Mouse (Mus musculus) mature B cell (primary cell): ENCODE measurements around the gene Cyfip1.
"Not testable (repeated sequence)": the region's sequence is repeated elsewhere in the genome, so short reads cannot be mapped to it uniquely, and the experiment has no call there.

Experiments
- in situ Hi-C: fragments of 300-500 bp; cut with MboI; formaldehyde crosslinking; loops from 2 replicates; pipeline ENCODE4 v1.14.3; 2019

Cyfip1 gene

GRCm38 (mm10) chr7:55865044-55865443, 23.5 kb downstream of the Cyfip1 start:
- in situ Hi-C loops, result no loop called here

DNA sequence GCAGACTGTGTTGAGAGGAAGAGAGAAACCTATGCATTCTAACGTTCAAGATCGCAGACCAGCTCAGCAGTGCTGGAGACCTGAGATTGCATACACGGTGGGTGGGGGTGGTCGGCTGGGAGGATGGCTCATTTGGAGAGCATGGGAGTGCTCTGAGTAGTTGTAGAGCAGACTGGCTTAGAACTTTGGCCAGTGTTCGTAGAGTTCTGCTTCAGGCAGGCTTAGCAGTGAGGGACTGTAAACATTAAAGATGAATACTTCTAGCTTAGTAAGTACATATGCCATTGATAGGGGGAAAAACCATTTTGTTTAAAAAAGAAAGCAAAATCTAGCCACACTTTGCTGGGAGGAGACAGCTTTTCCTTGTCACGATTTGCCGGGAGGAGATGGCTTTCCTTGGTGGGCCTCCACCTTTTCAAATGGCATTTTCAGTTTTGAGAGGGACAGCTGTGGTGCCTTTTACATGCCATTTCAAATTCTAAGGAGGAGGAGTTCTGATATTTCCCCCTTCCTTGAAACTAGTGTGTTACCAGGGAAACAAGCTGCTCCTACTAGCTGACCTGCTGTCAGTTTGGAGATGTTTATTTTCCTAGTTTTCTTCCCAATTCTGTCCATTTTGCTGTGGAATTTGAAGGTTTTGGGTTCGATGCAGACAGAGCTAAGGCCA, 24.3 kb downstream of the Cyfip1 start:
- in situ Hi-C loops, result no loop called here

DNA sequence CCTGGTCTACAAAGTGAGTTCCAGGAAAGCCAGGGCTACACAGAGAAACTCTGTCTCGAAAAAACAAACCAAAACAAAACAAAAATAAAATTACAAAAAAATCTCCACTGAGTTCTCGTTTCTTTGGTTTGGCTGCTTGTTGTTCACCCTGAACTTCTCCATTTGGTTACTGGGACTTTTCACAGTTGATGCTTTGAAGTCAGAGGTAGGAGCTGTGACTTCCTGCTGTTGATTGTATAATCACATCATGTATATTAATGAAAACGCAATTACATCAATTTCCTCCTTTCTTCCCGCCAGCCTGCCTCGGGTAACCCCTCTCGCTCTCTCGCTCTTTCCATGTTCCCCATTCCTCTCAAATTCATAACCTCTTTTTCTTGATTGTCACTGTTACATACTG, 26.7 kb downstream of the Cyfip1 start:
- in situ Hi-C loops, result no loop called here

GRCm38 (mm10) chr7:55869220-55869619, 27.7 kb downstream of the Cyfip1 start:
- in situ Hi-C loops, result no loop called here

DNA sequence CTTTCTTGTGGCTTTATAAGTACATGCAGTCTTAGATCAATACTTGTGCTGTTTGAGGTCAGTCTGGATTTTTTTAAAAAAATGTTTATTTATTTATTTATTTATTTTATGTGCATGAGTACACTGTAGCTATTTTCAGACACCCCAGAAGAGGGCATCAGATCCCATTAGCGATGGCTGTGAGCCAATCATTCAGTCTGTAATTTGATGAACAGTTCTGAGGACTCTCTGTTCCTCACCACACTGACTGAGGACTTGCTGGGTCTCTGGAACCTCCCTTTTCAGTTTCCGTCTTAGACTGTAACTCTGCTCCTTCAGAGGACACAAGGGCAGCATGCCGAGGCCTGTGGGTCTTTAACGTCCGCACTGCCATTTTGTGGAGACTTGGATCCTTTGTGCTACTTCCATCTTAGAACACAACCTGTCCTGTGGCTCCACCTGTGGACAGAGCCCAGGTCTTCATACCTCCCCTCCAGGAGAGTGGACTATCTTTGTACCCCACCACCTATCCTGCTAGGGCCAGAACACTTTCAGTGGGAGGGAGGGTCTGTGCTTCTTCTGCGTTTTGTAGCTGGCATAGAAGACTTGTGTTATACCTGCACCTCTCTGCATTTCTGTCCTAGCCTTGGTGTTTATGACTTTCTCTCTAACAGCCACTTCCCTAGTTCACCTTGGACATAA, 28.9 kb downstream of the Cyfip1 start:
- in situ Hi-C loops, result no loop called here

DNA sequence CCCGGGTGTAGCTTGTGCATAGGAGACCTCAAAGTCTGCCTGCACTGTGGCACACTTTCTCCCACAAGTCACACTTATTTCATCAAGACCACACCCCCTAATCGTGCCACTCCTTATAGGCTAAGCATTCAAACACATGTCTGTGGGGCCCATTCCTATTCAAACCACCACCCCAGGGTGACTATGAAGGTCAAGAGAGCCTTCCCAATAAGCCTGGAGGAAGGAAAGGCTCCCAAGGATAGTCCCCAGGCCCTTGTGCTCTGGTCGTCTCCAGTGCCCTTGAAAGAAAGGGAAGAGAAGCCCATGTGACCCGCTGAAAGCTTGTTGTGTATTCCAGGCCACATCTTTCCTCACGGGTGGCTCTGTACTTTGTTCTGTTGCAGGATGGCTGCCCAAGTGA, 29.9 kb downstream of the Cyfip1 start:
- in situ Hi-C loops, result no loop called here

DNA sequence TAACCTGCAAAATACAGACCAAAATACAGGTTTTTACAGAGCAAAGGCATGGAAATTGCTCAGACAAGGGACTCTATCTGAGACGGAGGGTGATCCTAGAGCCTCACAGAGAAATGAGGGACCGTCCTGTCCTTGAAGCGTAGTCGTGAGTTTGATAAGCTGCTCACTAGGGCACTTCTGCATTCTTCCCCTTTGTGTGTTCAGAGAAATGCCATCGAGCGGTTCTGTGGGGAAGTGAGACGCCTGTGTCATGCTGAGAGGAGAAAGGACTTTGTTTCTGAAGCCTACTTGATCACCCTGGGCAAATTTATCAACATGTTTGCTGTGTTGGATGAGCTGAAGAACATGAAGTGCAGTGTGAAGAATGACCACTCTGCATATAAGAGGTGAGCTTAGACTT, 33.2 kb downstream of the Cyfip1 start:
- in situ Hi-C loops, result no loop called here

- in situ Hi-C loops, result no loop called here
Measured at GRCm38 (mm10) chr7:55877721-55878120, 36.2 kb downstream of the Cyfip1 start.

DNA sequence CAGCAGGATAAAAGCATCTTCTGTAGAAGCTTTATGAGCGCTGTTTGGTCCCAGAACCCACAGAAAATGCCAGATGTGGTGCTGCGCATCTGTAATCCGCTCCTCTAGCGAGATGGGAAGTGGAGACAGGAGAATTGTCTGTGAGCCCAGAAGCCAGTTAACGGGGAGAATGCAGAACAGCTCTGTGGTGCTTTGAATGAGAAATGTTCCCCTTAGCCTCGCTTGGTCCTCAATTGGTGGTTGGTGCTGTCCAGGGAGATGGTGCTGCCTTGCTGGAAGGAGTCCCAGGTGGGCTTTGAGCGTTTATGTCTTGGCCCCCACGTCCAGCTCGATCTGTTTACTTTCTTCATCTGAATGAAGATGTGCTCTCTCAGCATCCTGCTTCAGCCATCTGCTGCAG, 39.3 kb downstream of the Cyfip1 start:
- in situ Hi-C loops, result no loop called here

- in situ Hi-C loops, result no loop called here
Measured at GRCm38 (mm10) chr7:55888603-55889002, 47.1 kb downstream of the Cyfip1 start.

- in situ Hi-C loops, result no loop called here
Measured at GRCm38 (mm10) chr7:55889996-55890395, 48.5 kb downstream of the Cyfip1 start.

GRCm38 (mm10) chr7:55890731-55891130, 49.2 kb downstream of the Cyfip1 start:
- in situ Hi-C loops, result no loop called here

GRCm38 (mm10) chr7:55891797-55892196, 50.3 kb downstream of the Cyfip1 start:
- in situ Hi-C loops, result no loop called here

GRCm38 (mm10) chr7:55903766-55904165, 62.2 kb downstream of the Cyfip1 start:
- in situ Hi-C loops, result no loop called here

- in situ Hi-C loops, result no loop called here
Measured at GRCm38 (mm10) chr7:55905449-55905848, 63.9 kb downstream of the Cyfip1 start.

GRCm38 (mm10) chr7:55909519-55909918, 68.0 kb downstream of the Cyfip1 start:
- in situ Hi-C loops, result no loop called here

DNA sequence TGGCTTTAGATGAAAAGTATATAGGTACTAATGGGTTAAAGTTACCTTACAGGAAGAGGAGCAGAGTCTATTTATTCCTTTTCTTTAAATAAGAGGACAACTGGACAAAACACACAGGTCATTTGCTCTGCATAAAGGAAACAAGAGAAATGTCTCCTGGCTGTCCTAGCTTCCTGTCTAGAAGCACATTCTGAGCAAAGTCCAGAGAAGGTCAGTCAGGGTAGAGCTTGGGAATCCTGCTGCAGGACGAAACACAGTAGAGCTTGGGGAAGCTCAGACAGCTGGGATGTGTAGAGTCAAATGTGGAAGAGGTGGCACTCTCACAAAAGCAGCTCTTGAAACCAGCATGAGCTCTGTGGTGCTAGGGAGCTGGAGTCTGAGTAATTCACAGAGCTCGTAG, 68.8 kb downstream of the Cyfip1 start:
- in situ Hi-C loops, result no loop called here

DNA sequence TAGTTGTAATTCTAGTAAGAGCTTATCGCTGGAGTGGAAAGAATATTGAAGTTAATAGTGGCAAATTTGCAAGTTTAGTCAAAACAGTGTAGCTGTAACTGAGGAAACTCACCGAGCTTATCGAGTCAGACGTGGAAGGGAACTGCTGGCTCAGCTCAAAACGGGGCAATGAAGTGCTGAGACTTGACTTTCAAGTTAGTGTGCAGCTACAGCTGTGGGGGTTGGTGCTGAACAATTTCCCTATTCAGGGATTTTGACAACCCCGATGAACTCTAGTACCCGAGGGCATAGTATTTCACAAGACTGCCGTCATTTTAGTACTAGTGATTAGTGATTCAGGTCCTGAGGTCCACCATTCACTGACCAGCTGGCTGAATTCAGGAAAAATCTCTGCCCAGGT, 69.8 kb downstream of the Cyfip1 start:
- in situ Hi-C loops, result no loop called here

- in situ Hi-C loops, result no loop called here
Measured at GRCm38 (mm10) chr7:55912118-55912517, 70.6 kb downstream of the Cyfip1 start.

DNA sequence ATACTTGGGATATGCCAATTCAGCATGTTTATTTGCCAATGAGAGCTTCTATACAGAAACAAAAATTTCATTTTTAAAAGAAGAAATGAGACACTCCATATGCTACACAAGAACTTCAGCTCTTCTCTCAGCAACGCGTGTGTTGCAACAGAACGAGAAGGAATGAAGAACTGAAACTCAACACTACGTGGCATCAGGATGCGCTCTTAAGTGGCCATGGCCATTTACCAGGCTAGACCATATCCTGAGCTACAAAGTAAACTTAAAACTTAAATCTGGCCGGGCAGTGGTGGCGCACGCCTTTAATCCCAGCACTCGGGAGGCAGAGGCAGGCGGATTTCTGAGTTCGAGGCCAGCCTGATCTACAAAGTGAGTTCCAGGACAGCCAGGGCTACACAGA, 76.8 kb downstream of the Cyfip1 start:
- in situ Hi-C loops, result not testable (repeated sequence)

DNA sequence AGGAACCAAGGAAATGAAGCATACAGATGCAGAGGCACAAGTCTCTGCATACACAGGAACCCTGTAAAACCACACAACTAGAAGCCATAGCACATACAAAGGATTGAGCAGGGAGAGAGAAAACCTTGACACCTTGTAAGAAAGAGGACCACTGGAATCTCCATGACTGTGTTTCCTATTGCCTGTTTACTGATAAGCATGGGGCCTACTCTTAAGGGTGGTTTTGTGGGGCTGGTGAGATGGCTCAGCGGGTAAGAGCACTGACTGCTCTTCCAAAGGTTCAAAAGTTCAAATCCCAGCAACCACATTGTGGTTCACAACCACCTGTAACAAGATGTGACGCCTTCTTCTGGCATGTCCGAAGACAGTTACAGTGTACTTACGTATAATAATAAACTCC, 85.7 kb downstream of the Cyfip1 start:
- in situ Hi-C loops, result no loop called here

DNA sequence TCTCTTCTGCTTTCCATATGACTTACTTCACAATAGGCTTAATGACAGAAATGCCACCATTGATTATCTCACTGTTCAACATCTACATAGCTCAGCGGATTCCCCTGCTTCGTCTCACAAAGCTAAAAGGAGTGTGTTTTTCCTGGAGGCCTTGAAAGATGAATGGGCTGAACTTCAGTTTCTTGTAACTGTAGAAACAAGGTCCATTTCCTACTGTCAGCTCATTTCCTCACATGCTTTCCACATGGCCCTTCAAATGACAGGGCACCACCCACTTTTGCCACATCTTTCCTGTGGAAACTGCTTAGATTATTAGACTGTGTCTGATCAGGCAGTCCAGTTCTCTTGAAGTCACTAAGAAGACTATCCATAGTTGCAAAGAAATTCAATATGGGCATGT, 87.1 kb downstream of the Cyfip1 start:
- in situ Hi-C loops, result no loop called here

DNA sequence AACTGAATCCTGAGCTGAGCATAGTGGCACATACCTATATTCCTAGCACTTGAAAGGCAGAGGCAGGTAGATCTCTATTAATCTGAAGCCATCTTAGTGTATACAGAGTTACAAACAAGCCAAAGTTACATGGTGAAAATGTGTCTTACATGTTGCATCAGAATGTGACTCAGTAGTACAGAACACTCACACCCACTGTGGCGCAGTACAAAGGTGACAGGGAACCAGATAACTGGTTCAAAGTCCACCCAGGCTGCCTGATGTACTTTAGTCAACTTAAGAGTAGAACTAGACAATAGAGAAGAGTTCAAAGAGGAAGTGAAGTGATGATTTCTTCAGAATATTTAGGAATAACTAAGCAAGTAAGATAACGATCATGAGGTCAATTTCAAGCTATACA, 93.5 kb downstream of the Cyfip1 start:
- in situ Hi-C loops, result no loop called here

DNA sequence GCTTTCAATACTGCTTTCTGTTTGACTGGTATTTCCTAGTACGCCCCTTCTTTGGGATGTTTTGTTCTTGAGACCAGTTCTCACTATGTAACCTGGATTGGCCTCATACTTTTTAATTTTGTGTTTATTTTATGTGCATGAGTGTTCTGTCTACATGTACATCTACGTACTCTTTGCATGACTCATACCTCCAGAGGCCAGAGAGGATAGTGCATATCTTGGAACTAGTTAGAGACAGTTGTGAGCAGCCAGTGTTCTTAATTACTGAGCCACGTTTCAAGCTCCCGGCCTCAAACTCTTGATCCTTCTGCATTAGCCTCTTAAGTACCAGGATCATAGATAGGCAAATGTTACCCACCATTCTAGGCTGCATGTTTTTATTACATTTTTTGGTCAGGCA, 96.8 kb downstream of the Cyfip1 start:
- in situ Hi-C loops, result no loop called here
